Mouse (Mus musculus): ENCODE measurements around the gene Cryba4. TPM values are rescaled to one million over a fixed set of nuclear protein-coding genes. Genes with fewer than 3 reads are reported as not detected.

Gene Cryba4
- 11.0 and 20.1 TPM in 2 replicates for polyA plus RNA-seq (2016; fragmentation: Nextera tagmentation; extraction: Ambion mirVana)

DNA sequence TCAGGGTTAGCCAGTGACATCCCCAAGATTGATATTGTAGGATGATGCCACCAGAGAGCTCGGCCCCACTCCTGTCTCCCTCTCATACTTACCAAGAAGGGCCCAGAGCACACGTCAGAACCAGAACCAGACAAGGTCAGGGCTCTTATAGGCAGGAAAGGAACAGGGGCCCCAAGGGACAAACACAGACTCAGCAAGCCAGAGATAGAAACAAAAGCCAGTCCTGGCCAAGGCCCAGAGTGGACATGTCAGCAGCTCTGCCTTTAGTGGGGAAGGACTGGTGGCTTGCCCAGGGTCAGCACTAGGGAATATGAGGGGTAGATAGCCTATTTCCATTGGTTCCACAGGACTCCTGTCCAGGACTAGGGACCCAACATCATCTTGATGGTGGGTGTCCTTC, at the start of gene Cryba4:
Cryba4 (minus strand) TSS at position 119 of the 400 bp plus-strand sequence.
- Histone ChIP-seq H3K4me3 (no peak within 1 kb of the TSS), H3K9me3 (no peaks in the 10 kb centered on the region), H3K4me2 (replicated peaks) (no peak within 1 kb of the TSS), H3K4me1 (no peaks in the 10 kb centered on the region), H3K27ac (no peak within 1 kb of the TSS), H3K9ac (no peak within 1 kb of the TSS), H3K27me3 (no peaks in the 10 kb centered on the region), H3K36me3 (no peaks in the 10 kb centered on the region)
- WGBS = 52% methylated on average over 2 of the region's 2 CpGs
- ATAC-seq (ENCODE audit: insufficient number of reproducible peaks, insufficient read depth, low FRiP score, low TSS enrichment) = no peak

DNA sequence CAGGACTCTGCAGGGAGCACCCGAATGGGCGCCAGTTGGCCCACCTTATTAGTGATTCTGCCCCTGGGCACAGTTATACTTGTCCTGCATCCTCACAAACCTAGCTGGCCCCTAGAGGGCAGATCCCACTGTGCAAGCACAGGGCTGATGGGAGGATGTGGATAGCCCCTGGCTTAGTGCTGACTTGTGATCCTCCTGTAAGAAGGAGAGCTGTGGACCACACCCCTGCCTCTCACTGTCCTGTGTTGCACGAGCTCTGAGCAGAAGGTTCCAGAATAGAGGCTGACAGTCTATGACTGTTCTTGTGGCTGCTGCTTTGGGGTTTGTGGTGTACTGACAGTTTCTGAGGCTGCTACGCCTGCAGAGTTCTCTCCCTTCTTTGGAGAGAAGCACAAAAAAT, 49.4 kb upstream of the Cryba4 start:
- WGBS = 81% methylated on average over 4 of the region's 4 CpGs
- no peak for ATAC-seq (ENCODE audit: insufficient number of reproducible peaks, insufficient read depth, low FRiP score, low TSS enrichment)

DNA sequence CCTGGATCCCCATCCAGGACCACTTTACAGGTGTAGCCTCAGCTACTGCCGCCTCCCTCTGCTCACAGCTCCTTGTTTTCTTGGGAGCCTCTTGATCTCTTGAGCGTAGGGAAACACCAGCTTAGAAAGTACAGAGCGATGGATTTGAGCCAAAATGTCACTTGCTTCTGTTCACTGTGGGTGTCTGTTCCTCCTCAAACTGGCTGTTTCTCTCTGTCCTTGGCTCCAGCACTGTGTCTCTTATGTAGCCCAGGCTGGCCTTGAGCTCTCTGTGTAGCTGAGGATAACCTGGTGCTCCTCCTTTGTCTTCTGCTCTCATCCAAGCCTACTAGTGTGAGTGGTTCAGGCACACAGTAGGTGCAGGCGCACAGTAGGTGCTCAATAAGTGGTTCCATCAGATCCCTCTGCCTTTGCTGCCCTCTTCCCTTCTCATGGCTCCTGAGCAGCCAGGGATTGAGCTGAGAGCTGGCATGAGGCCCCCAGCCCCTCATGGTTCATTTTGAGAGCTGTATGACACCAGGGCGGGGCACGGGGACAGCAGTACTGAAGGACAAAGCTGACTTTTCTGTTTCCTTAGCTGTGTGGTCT, 48.5 kb upstream of the Cryba4 start:
- H3K9ac ChIP-seq = no peak overlapping the region
- H3K27me3 ChIP-seq = no peaks in the 10 kb centered on the region
- no peaks in the 10 kb centered on the region for H3K4me1 ChIP-seq
- H3K27ac ChIP-seq = no peak overlapping the region
- no peak overlapping the region for H3K4me2 ChIP-seq (replicated peaks)
- WGBS = 92% methylated on average over 6 of the region's 6 CpGs
- no peak overlapping the region for H3K4me3 ChIP-seq
- no peaks in the 10 kb centered on the region for H3K9me3 ChIP-seq
- no peak for ATAC-seq (ENCODE audit: insufficient number of reproducible peaks, insufficient read depth, low FRiP score, low TSS enrichment)
- no peaks in the 10 kb centered on the region for H3K36me3 ChIP-seq

More for the DNA sequence above, 49.4 kb upstream of the Cryba4 start:
- Histone ChIP-seq H3K27me3 (no peaks in the 10 kb centered on the region), H3K9ac (no peak overlapping the region), H3K4me3 (no peak overlapping the region), H3K4me1 (no peaks in the 10 kb centered on the region), H3K9me3 (no peaks in the 10 kb centered on the region), H3K4me2 (replicated peaks) (no peak overlapping the region), H3K36me3 (no peaks in the 10 kb centered on the region), H3K27ac (no peak overlapping the region)

DNA sequence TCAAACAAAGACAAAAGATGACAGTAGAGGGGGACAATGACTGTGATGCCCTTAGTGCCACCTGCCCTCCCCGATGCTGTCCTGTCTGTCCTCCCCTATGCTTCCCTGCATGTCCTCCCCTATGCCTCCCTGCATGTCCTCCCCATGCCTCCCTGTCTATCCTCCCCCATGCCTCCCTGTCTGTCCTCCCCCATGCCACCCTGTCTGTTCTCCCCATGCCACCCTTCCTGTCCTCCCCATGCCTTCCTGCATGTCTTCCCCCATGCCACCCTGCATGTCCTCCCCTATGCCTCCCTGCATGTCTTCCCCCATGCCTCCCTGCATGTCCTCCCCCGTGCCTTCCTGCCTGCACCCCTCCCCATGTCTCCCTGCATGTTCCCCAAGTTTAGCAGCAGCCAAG, 47.8 kb upstream of the Cryba4 start:
- peaks cover 5% of the 10 kb centered on the region; the same call in 1 of the 2 replicates for H3K4me1 ChIP-seq
- H3K27ac ChIP-seq = no peak overlapping the region
- no peaks in the 10 kb centered on the region for H3K36me3 ChIP-seq
- H3K9me3 ChIP-seq = no peaks in the 10 kb centered on the region
- no peak overlapping the region for H3K4me2 ChIP-seq (replicated peaks)
- ATAC-seq (ENCODE audit: insufficient number of reproducible peaks, insufficient read depth, low FRiP score, low TSS enrichment) = no peak
- 73% methylated on average over 2 of the region's 2 CpGs for WGBS
- no peak overlapping the region for H3K4me3 ChIP-seq
- H3K9ac ChIP-seq = no peak overlapping the region
- H3K27me3 ChIP-seq = no peaks in the 10 kb centered on the region

DNA sequence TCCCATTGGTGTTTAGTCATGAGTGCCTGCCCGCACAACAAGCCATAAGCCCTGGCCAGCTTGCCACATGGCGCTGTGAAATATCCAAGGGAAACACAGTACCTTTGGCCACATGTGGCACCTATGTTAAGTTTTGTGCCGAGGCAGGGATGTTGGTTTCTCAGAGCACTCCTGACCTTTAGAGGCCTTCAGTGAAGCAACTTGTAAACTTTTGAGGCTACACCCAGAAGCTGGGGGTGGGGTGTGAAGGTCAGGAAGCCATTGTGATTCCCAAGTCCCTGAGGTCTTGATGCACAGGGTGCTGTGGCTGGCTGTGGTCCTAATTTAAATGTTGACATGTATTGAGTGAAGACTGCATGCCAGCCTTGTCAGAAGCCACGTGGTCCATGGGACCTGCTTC, 47.1 kb upstream of the Cryba4 start:
- ATAC-seq (ENCODE audit: insufficient number of reproducible peaks, insufficient read depth, low FRiP score, low TSS enrichment) = no peak
- H3K27ac ChIP-seq = 0 out of 2 replicates have a peak overlapping the region, but pooled peaks have one; percentile 25
- peaks cover 12% of the 10 kb centered on the region; the same call in 1 of the 2 replicates for H3K4me1 ChIP-seq
- H3K36me3 ChIP-seq = no peaks in the 10 kb centered on the region
- H3K4me2 ChIP-seq (replicated peaks) = no peak overlapping the region
- H3K27me3 ChIP-seq = no peaks in the 10 kb centered on the region
- WGBS = 81% methylated on average over 4 of the region's 4 CpGs
- no peaks in the 10 kb centered on the region for H3K9me3 ChIP-seq
- H3K9ac ChIP-seq = no peak overlapping the region
- no peak overlapping the region for H3K4me3 ChIP-seq

DNA sequence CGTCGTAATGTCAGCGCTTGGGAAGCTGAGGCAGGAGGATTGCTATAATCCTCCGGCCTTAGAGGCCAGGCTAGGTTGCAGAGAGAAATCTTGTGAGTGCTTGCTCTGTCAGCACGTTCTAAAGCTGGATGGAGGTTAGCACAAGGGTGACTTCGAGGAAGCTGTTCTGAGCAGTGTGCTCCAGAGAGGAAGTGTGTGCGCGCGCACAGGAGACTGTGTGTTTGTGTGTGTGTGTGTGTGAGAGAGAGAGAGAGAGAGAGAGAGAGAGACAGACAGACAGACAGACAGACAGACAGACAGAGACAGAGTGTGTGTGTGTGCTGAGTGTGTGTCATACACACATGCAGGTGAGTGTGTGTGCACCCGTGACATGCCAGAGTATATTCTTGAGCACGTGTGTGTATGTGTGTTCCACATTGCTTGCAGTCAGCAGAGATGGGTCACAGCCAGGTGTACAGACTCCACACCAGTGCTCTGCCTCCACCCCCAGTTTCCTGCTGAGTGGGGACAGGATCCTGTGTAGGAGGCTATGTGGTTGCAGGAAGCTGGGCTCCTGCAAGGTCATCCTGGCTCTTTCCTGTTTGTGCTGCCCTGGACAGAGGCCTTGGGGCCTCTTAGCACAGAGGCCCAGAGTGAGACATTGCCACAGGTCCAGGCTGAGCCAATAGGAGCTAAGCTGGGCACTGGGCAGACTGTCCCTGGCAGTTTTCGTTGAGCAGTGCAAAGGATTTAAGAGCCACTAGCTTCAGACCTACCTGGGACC, 46.1 kb upstream of the Cryba4 start:
- Histone ChIP-seq H3K9me3 (no peaks in the 10 kb centered on the region), H3K4me2 (replicated peaks) (no peak overlapping the region), H3K9ac (no peak overlapping the region), H3K27me3 (no peaks in the 10 kb centered on the region), H3K4me1 (peaks cover 12% of the 10 kb centered on the region; the same call in 1 of the 2 replicates), H3K36me3 (no peaks in the 10 kb centered on the region), H3K4me3 (no peak overlapping the region), H3K27ac (no peak overlapping the region)
- ATAC-seq (ENCODE audit: insufficient number of reproducible peaks, insufficient read depth, low FRiP score, low TSS enrichment) = no peak
- WGBS = 84% methylated on average over 12 of the region's 12 CpGs

DNA sequence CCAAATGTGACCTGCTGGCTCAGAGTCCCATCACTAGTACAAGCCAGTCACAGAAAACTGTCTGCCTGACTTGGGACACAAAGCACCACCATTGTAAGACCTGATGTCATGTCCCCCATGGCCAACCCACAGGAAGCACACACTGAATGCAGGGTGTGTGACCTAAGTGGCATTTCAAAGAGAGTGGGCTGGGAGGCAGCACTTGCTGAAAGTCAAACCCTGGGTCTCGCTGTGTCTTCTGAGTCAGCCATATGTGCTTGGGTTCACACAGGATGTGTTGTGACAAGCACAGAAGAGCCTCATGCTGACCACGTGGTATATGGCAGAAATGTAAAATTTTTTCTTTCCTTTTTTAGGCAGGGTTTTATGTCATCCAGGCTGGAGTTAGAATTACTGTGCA, 44.9 kb upstream of the Cryba4 start:
- no peak overlapping the region for H3K4me2 ChIP-seq (replicated peaks)
- peaks cover 12% of the 10 kb centered on the region; the same call in 1 of the 2 replicates for H3K4me1 ChIP-seq
- H3K4me3 ChIP-seq = no peak overlapping the region
- 56% methylated on average over 2 of the region's 2 CpGs for WGBS
- H3K27ac ChIP-seq = no peak overlapping the region
- no peaks in the 10 kb centered on the region for H3K9me3 ChIP-seq
- no peaks in the 10 kb centered on the region for H3K36me3 ChIP-seq
- no peaks in the 10 kb centered on the region for H3K27me3 ChIP-seq
- H3K9ac ChIP-seq = no peak overlapping the region
- no peak for ATAC-seq (ENCODE audit: insufficient number of reproducible peaks, insufficient read depth, low FRiP score, low TSS enrichment)

DNA sequence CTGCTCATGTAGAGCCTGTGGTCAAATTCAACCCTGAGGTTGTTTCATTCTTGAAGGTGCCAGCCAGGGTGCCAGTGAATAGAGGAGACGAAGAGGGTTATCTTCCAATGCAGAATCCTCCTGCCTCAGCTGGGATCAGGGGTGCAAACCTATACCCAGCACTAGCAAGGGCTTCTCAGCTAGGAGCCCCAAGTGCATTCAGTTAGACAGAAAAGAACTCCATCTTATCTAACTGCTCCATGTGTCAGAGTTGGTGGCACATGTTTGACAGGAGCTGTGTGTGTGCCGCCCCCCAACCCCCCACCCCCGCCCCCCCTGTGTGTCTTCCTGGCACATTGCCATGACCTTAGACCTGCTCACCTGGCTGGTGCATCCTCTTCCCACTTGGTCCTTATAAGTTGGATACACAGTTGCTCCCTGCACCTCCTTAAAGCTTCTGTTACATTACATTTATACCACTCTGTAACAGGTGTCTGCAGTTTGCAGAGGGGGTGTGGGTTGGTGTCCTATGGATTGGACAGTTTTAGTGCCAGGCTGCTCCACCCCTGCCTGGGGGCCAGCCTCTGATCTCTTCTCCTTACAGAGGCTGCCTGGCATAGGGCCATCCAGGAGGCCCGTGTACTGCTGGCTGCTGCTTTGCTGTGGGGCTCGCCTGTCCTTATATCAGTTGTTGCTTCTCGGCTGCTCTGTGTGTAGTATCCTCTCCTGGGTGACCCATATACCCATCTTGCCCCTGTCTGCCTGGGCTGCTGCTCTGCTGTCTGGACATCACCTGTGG, 44.3 kb upstream of the Cryba4 start:
- no peak overlapping the region for H3K4me3 ChIP-seq
- H3K36me3 ChIP-seq = no peaks in the 10 kb centered on the region
- no peak overlapping the region for H3K27ac ChIP-seq
- ATAC-seq (ENCODE audit: insufficient number of reproducible peaks, insufficient read depth, low FRiP score, low TSS enrichment) = no peak
- no peak overlapping the region for H3K4me2 ChIP-seq (replicated peaks)
- H3K9me3 ChIP-seq = no peaks in the 10 kb centered on the region
- no peaks in the 10 kb centered on the region for H3K27me3 ChIP-seq
- H3K9ac ChIP-seq = no peak overlapping the region
- H3K4me1 ChIP-seq = peaks cover 12% of the 10 kb centered on the region; the same call in 1 of the 2 replicates
- WGBS = 84% methylated on average over 6 of the region's 6 CpGs

DNA sequence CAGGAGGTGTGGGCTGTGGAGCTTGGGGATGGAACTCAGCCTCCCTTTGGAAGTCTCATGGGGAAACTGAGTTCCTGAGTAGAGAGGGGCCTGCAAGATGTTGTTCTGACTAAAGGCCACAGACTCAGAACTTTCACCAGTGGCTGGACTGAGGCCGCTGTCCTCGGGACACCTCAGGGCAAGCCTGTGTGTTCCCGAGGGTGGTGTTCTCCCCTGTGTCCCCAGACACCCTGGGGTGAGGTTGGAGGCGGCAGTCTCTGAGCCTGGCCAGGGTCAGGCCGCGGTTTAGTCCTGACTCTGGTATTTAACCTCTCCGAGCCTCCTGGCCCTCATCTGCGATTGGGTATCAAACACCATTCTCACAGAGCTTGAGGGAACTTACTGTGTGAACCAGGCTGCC, 43.2 kb upstream of the Cryba4 start:
- no peak overlapping the region for H3K4me3 ChIP-seq
- no peak overlapping the region for H3K27ac ChIP-seq
- 51% methylated on average over 8 of the region's 8 CpGs for WGBS

DNA sequence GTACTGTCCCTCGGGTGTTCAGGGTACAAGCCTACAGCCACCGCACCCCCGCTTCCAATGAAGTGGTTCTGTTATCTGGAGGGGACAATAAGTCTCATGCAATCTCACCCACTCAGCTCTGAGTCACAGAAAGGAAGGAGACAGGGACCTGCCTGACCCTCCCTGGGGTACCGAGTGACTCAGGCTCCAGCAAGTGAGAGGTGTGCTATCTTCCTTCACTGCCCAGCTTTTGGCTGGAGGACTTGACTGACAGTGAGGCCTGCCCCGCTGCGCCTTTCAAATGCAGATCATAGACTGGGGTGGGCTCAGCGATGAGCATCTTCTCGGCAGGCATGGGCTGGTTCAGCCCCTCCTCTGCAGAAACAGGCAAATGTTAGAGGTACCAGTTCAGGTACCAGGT, 42.8 kb upstream of the Cryba4 start:
- Histone ChIP-seq H3K36me3 (no peaks in the 10 kb centered on the region), H3K27me3 (no peaks in the 10 kb centered on the region), H3K4me1 (peaks cover 12% of the 10 kb centered on the region; the same call in 1 of the 2 replicates), H3K4me2 (replicated peaks) (no peak overlapping the region), H3K4me3 (no peak overlapping the region), H3K9me3 (no peaks in the 10 kb centered on the region), H3K27ac (no peak overlapping the region), H3K9ac (no peak overlapping the region; the same call in 1 of the 2 replicates)
- 53% methylated on average over 8 of the region's 8 CpGs for WGBS
- no peak for ATAC-seq (ENCODE audit: insufficient number of reproducible peaks, insufficient read depth, low FRiP score, low TSS enrichment)

More for the DNA sequence above, 43.2 kb upstream of the Cryba4 start:
- no peak for ATAC-seq (ENCODE audit: insufficient number of reproducible peaks, insufficient read depth, low FRiP score, low TSS enrichment)
- Histone ChIP-seq H3K4me1 (peaks cover 12% of the 10 kb centered on the region; the same call in 1 of the 2 replicates), H3K9ac (no peak overlapping the region; the same call in 1 of the 2 replicates), H3K9me3 (no peaks in the 10 kb centered on the region), H3K36me3 (no peaks in the 10 kb centered on the region), H3K27me3 (no peaks in the 10 kb centered on the region), H3K4me2 (replicated peaks) (no peak overlapping the region)

DNA sequence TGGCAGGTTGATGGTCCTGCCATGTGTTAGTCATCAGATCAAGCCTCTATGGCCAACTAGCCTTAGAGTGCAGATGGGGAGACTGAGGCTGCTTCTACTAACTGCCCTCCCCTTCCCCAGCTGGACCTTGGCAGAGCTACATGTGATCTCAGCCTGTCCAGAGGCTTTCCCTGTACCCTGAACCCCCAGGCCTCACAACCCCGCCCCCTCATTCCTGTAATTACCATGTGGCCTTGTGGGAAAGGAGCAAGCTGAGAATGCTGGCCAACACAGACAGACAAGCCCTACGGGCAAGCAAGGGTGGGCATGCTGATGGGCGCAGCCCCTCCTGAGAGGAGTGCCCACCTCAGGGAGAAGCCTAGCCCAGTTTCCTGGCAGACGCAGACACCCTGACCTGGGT, 42.4 kb upstream of the Cryba4 start:
- Histone ChIP-seq H3K4me3 (no peak overlapping the region), H3K27me3 (no peaks in the 10 kb centered on the region)

More for the DNA sequence above, 42.4 kb upstream of the Cryba4 start:
- no peaks in the 10 kb centered on the region for H3K9me3 ChIP-seq
- H3K27ac ChIP-seq = no peak overlapping the region
- H3K4me2 ChIP-seq (replicated peaks) = no peak overlapping the region
- ATAC-seq (ENCODE audit: insufficient number of reproducible peaks, insufficient read depth, low FRiP score, low TSS enrichment) = no peak
- 71% methylated on average over 4 of the region's 4 CpGs for WGBS
- H3K9ac ChIP-seq = no peak overlapping the region
- no peaks in the 10 kb centered on the region for H3K36me3 ChIP-seq
- H3K4me1 ChIP-seq = peaks cover 12% of the 10 kb centered on the region; the same call in 1 of the 2 replicates

All from embryonic facial prominence, embryonic 12.5 days (tissue).